Mouse (Mus musculus): ENCODE measurements around the gene Atf3. TPM values are rescaled to one million over a fixed set of nuclear protein-coding genes. Genes with fewer than 3 reads are reported as not detected.

The Atf3 gene
- polyA plus RNA-seq, 1 experiment from 2014 or later, result 1.5 TPM

DNA sequence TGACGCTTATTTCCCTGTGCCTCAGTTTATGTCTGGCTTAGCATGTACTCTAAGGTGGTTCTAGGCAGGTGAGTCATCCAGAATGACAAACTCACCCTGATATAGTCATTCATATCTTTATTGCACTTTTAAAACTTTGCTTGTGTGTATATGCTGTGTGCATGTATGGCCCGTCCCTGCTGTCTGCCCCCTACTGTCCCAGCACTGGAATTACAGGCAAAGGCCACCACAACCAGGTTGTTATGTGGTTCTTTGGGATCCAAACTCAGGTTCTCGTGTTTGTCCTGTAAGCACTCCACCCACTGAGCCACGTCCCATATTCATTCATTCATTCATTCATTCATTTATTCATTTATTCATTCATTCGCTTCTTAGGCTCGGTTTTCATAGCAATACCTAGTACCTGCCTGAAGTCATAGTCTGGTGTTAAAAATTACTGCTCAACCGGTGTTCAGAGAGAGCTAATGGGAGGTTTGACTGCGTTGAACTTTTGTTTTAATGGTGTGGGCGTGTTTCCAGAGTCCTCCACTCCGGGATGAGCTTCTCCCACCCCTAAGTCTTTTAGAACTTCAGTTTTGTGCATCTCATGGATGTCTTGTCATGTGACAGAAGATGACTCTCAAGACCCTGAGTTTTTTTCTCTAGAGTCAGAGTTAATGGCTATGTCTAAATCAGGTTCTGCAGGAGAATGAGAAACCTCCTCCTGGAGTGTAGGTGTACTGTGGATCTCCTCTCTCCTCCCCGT, 15.5 kb downstream of the Atf3 start:
- no peak overlapping the region for H3K4me2 ChIP-seq (replicated peaks)
- H3K9ac ChIP-seq (replicated peaks), result no peak overlapping the region
- H3K4me1 ChIP-seq, result no peaks in the 10 kb centered on the region
- H3K27ac ChIP-seq (replicated peaks), result no peak overlapping the region
- H3K27me3 ChIP-seq, result no peaks in the 10 kb centered on the region
- no peak for ATAC-seq (replicated peaks)
- H3K36me3 ChIP-seq, result no peaks in the 10 kb centered on the region
- 86% methylated on average over 11 of the region's 11 CpGs for WGBS
- no peaks in the 10 kb centered on the region for H3K9me3 ChIP-seq
- no peak overlapping the region for H3K4me3 ChIP-seq

GRCm38 (mm10) chr1:191200816-191201602, 16.8 kb downstream of the Atf3 start:
- Histone ChIP-seq H3K9me3 (no peaks in the 10 kb centered on the region), H3K36me3 (no peaks in the 10 kb centered on the region), H3K4me1 (no peaks in the 10 kb centered on the region), H3K27me3 (no peaks in the 10 kb centered on the region), H3K4me3 (no peak overlapping the region), H3K27ac (replicated peaks) (no peak overlapping the region), H3K9ac (replicated peaks) (no peak overlapping the region), H3K4me2 (replicated peaks) (no peak overlapping the region)
- no peak for ATAC-seq (replicated peaks)
- WGBS, result 86% methylated on average over 9 of the region's 9 CpGs

- Histone ChIP-seq H3K36me3 (no peaks in the 10 kb centered on the region), H3K9me3 (no peaks in the 10 kb centered on the region), H3K4me2 (replicated peaks) (no peak overlapping the region), H3K4me1 (no peaks in the 10 kb centered on the region), H3K4me3 (no peak overlapping the region), H3K27ac (replicated peaks) (no peak overlapping the region), H3K9ac (replicated peaks) (no peak overlapping the region), H3K27me3 (no peaks in the 10 kb centered on the region)
- ATAC-seq (replicated peaks), result no peak
- WGBS, result 86% methylated on average over 7 of the region's 7 CpGs
These were observed 19.9 kb downstream of the Atf3 start for GRCm38 (mm10) chr1:191197916-191198315.

GRCm38 (mm10) chr1:191196016-191196415, 21.8 kb downstream of the Atf3 start:
- no peak overlapping the region for H3K27ac ChIP-seq (replicated peaks)
- 88% methylated on average over 6 of the region's 6 CpGs for WGBS
- H3K4me2 ChIP-seq (replicated peaks), result no peak overlapping the region
- H3K4me3 ChIP-seq, result no peak overlapping the region
- peaks cover 7% of the 10 kb centered on the region; the same call in 1 of the 2 replicates for H3K27me3 ChIP-seq
- H3K9ac ChIP-seq (replicated peaks), result no peak overlapping the region
- no peaks in the 10 kb centered on the region for H3K9me3 ChIP-seq
- H3K36me3 ChIP-seq, result no peaks in the 10 kb centered on the region
- H3K4me1 ChIP-seq, result no peaks in the 10 kb centered on the region
- ATAC-seq (replicated peaks), result no peak

DNA sequence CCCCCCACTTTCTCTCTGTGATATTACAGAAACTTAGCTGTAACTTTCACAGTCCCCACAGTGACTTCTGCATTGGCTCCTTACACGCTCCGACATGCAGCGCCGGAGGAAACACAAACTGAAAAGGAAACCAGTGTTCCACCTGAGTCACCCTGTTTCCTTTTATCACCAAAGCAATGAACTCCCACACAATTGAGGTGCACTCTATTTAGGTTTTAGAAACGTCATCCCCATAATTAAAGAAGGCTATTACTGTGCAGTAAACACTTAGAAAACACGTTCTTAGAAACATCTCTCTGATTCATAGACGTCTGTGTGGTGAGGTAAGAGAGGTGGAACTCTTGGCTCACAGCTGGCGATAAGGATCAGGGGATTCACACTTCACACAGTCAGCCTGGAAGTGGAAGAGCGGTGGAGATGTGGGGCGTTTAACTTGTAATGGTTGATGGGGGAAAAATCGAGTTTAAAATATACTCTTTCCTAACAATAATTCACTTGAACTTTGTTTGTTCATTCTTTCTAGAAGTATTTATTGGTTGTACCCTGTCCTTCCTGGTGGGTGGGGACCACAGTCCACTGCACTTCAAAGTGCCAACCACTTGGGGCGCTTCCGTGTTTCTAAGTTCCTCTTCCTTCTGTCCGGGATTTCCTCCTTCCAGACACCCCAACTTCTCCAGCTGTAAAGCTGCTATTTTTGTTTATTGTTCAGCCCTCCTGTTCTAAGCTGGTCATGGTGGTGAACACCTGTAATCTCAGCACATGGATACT, 24.0 kb downstream of the Atf3 start:
- Histone ChIP-seq H3K27ac (replicated peaks) (no peak overlapping the region), H3K4me1 (no peaks in the 10 kb centered on the region), H3K9ac (replicated peaks) (no peak overlapping the region), H3K4me3 (no peak overlapping the region), H3K9me3 (no peaks in the 10 kb centered on the region), H3K27me3 (peaks cover 9% of the 10 kb centered on the region; the same call in 1 of the 2 replicates), H3K36me3 (no peaks in the 10 kb centered on the region), H3K4me2 (replicated peaks) (no peak overlapping the region)
- ATAC-seq (replicated peaks), result no peak
- WGBS, result 52% methylated on average over 14 of the region's 14 CpGs

GRCm38 (mm10) chr1:191192751-191193150, 25.1 kb downstream of the Atf3 start:
- Histone ChIP-seq H3K9ac (replicated peaks) (no peak overlapping the region), H3K9me3 (no peaks in the 10 kb centered on the region), H3K27ac (replicated peaks) (no peak overlapping the region), H3K27me3 (peaks cover 17% of the 10 kb centered on the region), H3K36me3 (no peaks in the 10 kb centered on the region), H3K4me3 (no peak overlapping the region), H3K4me2 (replicated peaks) (no peak overlapping the region), H3K4me1 (no peaks in the 10 kb centered on the region)
- WGBS, result 90% methylated on average over 6 of the region's 6 CpGs
- ATAC-seq (replicated peaks), result no peak

DNA sequence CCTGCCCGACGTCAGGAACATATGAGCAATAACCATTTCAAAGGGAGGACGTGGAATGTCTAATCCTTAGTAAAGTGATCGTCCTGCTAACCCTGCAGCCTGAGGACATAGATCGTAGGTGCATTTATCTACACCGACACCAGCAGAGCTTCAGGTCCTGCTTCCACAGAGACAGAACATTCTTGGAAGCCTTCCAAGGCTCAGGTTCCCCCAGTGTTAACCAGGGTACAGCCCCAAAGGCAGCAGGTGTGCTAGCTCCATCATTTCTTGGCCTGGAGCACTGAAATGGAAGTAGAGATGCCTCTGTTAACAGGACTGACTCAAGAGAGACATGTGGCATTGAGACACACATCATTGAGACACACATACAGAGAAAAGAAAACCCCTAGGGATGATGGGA, 25.6 kb downstream of the Atf3 start:
- H3K9me3 ChIP-seq, result no peaks in the 10 kb centered on the region
- peaks cover 22% of the 10 kb centered on the region for H3K27me3 ChIP-seq
- no peak overlapping the region for H3K4me3 ChIP-seq
- no peaks in the 10 kb centered on the region for H3K36me3 ChIP-seq
- H3K27ac ChIP-seq (replicated peaks), result no peak overlapping the region
- WGBS, result 67% methylated on average over 6 of the region's 6 CpGs
- no peak overlapping the region for H3K4me2 ChIP-seq (replicated peaks)
- ATAC-seq (replicated peaks), result no peak
- no peak overlapping the region for H3K9ac ChIP-seq (replicated peaks)
- H3K4me1 ChIP-seq, result no peaks in the 10 kb centered on the region

- H3K36me3 ChIP-seq, result no peaks in the 10 kb centered on the region
- H3K9ac ChIP-seq (replicated peaks), result no peak overlapping the region
- H3K9me3 ChIP-seq, result no peaks in the 10 kb centered on the region
- H3K4me1 ChIP-seq, result peaks cover 12% of the 10 kb centered on the region
- WGBS, result 51% methylated on average over 6 of the region's 6 CpGs
- H3K27ac ChIP-seq (replicated peaks), result no peak overlapping the region
- peaks cover 45% of the 10 kb centered on the region for H3K27me3 ChIP-seq
- ATAC-seq (replicated peaks), result no peak
- no peak overlapping the region for H3K4me2 ChIP-seq (replicated peaks)
- H3K4me3 ChIP-seq, result no peak overlapping the region
These were observed 28.0 kb downstream of the Atf3 start for GRCm38 (mm10) chr1:191189671-191190372.

DNA sequence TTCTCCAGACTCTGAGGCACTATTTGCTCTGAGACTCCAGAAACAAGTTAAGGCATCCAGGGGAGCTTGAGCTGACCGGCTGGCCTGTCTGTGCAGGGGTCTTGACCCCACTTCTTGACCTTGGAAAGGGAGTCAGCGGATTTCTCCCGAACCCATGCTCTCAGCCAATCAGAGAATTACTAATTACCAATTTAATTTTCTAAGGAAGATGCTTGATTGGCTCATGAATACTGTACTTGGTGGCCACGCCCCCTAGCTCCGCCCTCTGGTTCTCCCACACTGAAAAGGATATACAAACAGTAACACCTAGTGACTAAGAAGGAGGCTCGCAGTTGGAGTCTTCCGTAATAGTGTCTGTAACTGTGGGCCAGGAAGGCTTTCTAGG, 31.5 kb downstream of the Atf3 start:
- peaks cover 39% of the 10 kb centered on the region for H3K4me1 ChIP-seq
- no peak overlapping the region for H3K4me3 ChIP-seq
- H3K4me2 ChIP-seq (replicated peaks), result no peak overlapping the region
- no peaks in the 10 kb centered on the region for H3K36me3 ChIP-seq
- no peak overlapping the region for H3K27ac ChIP-seq (replicated peaks)
- no peaks in the 10 kb centered on the region for H3K9me3 ChIP-seq
- 4% methylated on average over 7 of the region's 7 CpGs for WGBS
- no peak overlapping the region for H3K9ac ChIP-seq (replicated peaks)
- peaks cover 73% of the 10 kb centered on the region for H3K27me3 ChIP-seq
- ATAC-seq (replicated peaks), result no peak

GRCm38 (mm10) chr1:191185761-191186385, 32.0 kb downstream of the Atf3 start:
- no peaks in the 10 kb centered on the region for H3K9me3 ChIP-seq
- under 1% methylated on average over 16 of the region's 16 CpGs for WGBS
- H3K4me1 ChIP-seq, result peaks cover 39% of the 10 kb centered on the region
- no peak overlapping the region for H3K4me3 ChIP-seq
- no peak overlapping the region for H3K9ac ChIP-seq (replicated peaks)
- H3K36me3 ChIP-seq, result no peaks in the 10 kb centered on the region
- no peak for ATAC-seq (replicated peaks)
- H3K27ac ChIP-seq (replicated peaks), result no peak overlapping the region
- peaks cover 74% of the 10 kb centered on the region for H3K27me3 ChIP-seq
- peak overlapping the region; percentile 97 for H3K4me2 ChIP-seq (replicated peaks)

- Histone ChIP-seq H3K4me3 (peak overlapping the region; percentile 50), H3K9ac (replicated peaks) (no peak overlapping the region), H3K4me1 (peaks cover 39% of the 10 kb centered on the region), H3K4me2 (replicated peaks) (peak overlapping the region; percentile 97), H3K27ac (replicated peaks) (no peak overlapping the region), H3K27me3 (peaks cover 81% of the 10 kb centered on the region), H3K9me3 (no peaks in the 10 kb centered on the region), H3K36me3 (no peaks in the 10 kb centered on the region)
- ATAC-seq (replicated peaks), result no peak
- WGBS, result under 1% methylated on average over 22 of the region's 22 CpGs
These were observed 33.0 kb downstream of the Atf3 start for GRCm38 (mm10) chr1:191184841-191185251.

Measured in forebrain, embryonic 15.5 days (tissue).